Mouse (Mus musculus): Measurements from ENCODE around the gene Adora2a.
"Not testable (repeated sequence)": the region's sequence is repeated elsewhere in the genome, so short reads cannot be mapped to it uniquely, and the experiment has no call there.

Gene Adora2a

DNA sequence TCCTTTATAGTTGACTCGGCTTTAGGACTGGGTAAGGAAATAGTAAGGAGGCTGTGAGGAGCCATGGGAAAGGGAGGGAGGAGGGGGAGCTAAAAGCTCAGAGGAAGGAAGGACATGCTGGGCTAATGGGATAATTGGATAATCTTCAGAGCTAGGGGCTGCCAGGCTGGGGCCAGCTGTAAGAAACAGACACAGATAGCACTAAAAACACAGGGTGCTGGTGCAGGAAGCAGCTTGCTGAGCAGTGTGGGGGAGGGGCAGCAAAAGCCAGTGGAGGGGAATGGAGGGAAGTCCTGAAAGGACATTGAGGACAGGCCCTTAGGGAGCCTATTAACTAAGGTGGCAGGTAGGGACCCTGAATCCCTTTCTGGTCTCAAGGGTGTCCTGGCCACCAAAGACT lies 27.9 kb downstream of the Adora2a start:
- not testable (repeated sequence) for DNase-seq (ENCODE audit: inconsistent age in 2 of 2, low spot score in 1 of 2)

- DNase-seq (ENCODE audit: inconsistent age in 2 of 2, low spot score in 1 of 2): no peak
These were observed 28.6 kb downstream of the Adora2a start for GRCm38 (mm10) chr10:75345265-75345664.

DNA sequence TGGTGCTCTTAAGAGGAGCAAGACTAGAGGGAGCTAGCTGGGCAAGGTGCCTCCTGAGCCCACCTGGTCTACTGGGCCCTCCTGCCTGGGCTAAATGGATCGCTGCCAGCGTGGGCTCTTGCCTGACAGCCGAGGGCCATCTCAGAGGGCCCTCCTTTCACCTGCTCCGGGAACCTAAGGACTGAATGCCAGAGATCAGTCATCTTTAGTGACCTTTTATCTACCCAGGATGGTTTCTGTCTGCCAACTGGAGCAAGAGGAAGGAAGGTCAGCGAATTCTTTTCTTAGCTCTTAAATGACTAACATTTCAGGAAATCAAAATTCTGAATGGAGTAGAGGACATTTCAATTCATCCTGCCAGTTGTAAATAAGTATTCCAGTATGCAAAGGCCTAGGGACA lies 33.9 kb downstream of the Adora2a start:
- peak in 1 of 2 experiments; percentile 58 for DNase-seq (ENCODE audit: inconsistent age in 2 of 2, low spot score in 1 of 2)

DNA sequence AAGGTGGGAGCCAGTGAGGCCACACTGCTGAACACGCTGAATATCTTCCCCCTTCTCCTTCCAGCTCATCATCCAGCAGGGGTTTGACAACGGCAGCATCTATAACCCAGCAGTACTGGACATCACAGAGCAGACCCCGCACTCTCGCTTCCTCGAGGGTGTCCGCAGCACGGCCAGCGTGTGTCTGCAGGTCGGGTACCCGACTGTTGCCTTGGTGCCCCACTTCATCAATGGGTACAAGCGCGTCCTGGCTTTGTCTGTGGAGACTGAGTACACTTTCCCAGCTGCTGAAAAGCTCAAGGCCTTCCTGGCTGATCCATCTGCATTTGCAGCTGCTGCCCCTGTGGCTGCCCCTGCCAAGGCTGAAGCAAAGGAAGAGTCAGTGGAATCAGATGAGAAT lies 35.9 kb downstream of the Adora2a start:
- DNase-seq (ENCODE audit: inconsistent age in 2 of 2, low spot score in 1 of 2): no peak

GRCm38 (mm10) chr10:75353838-75354241 lies 37.2 kb downstream of the Adora2a start:
- DNase-seq (ENCODE audit: inconsistent age in 2 of 2, low spot score in 1 of 2): peak in 1 of 2 experiments; percentile 31

DNA sequence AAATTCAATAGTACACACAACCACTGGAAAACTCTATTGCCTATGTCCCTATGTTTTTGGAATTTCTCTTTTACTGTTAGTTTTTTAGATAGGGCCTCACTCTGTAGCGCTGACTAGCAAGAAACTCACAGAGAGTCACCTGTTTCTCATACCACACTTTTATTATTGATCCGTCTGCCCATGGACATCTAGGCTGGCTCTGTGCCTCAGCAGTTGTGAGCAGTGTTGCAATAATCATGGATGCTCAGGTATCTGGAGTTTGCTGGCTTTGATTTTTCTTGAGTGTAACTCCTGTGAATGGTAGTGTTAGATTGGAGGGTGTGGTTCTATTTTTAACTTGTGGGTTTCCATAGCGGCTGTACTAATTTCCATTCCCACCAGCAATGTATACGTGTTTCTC lies 38.7 kb downstream of the Adora2a start:
- DNase-seq (ENCODE audit: inconsistent age in 2 of 2, low spot score in 1 of 2): no peak

DNA sequence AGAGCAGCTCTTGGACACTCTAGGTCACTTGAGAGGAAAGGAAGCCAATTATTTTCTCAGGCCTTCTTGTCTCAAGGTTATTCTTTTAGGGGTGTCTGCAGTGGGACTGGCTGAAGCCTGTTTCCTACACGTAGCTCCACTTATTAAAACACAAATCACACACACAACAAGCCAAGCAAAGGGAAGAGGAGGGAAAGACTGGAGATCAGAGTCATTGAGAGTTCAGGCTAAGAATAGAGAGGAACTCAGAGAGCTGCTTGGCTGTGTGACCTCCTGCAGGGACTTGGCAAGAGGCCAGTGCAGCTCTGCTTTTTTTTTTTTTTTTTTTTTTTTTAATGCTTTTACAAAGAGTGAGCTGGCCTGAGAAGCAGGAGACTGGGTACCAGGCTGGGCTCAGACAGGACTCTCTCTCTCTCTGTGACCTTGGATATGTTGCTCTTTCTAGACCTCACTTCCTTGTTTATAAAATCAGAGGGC lies 47.6 kb downstream of the Adora2a start:
- DNase-seq (ENCODE audit: inconsistent age in 2 of 2, low spot score in 1 of 2): peak; percentile 71 to 80

DNA sequence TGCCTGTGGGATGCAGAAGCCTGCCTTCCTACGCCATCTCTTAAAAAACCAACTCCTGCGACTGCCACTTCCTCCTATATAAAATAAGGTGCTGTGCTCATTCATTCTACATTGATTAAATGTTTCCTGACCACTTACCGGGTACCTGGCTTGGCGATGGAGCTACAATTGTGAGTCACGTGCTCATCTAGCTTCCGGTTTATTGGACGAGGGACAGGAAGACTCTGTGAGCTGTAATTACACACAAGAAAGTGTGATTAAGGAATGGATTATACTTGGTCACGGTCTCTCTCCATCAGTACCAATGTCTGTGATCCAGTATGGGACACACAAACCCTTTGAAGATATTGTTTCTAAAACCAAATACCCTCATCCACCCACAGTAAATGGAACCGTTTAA lies 48.1 kb downstream of the Adora2a start:
- no peak for DNase-seq (ENCODE audit: inconsistent age in 2 of 2, low spot score in 1 of 2)

DNA sequence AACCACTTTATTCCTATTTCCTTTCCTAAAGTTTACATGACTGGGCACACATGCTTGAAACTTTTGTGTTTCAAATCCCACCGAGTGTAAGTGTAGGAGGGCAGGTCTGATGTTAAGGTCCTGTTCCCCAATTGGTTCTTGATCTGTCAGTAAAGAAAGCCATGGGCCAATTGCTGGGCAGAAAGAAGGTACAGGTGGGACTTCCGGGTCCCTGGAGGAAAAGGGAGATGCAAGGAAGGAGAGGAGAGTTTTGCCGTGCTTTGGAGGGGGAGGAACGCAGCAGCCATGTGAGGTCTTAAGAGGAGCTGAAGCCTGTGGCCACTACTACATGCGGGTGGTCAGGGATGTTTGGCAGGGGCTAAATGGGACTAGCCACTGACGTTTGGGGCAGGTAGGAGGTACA lies 48.6 kb downstream of the Adora2a start:
- DNase-seq (ENCODE audit: inconsistent age in 2 of 2, low spot score in 1 of 2): peak in 1 of 2 experiments; percentile 35

DNA sequence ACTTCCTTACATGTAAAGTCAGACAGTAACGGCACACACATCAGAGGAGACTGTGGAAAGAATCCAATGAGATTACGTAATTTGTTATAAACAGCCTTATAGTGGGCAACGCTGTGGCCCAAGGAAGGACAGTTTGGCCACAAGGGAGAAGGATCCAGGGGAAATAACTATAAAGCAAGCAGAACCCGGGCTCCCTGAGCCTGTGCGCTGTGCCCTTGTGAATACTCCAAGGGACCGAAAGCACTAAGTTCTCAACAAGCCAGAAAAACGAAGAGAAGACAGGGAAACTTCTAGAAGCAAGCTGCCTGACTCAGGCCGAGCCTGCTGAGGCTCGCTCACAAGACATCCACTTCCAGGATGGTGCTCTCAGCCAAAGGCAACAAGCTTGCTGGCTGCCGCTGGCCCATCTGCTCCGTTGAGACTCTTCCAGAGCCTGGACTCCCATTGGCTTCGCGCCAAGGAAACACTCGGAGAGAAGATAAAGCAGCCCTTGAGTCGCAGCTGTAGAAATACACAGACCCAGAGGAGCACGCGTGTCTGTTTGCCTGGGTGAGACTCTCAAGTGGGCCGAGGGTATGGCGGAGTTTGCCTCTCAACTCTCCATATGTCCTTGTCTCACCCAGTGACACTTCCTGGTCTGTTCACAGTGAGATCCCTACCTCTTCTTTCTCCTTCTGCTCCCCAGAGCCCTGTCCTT lies 57.1 kb downstream of the Adora2a start:
- DNase-seq (ENCODE audit: inconsistent age in 2 of 2, low spot score in 1 of 2): peak; percentile 21 to 75

- no peak for DNase-seq (ENCODE audit: inconsistent age in 2 of 2, low spot score in 1 of 2)
These were observed 62.0 kb downstream of the Adora2a start for GRCm38 (mm10) chr10:75378688-75379087.
